Mouse (Mus musculus) spleen, adult 12 weeks (tissue): ENCODE data around the gene Olfr1316.

ENCODE experiments used
- DNase-seq: peaks from one replicate; pipeline ENCODE4 v3.0.0; 2022; ENCODE audit warnings: low spot score

The Olfr1316 gene

DNA sequence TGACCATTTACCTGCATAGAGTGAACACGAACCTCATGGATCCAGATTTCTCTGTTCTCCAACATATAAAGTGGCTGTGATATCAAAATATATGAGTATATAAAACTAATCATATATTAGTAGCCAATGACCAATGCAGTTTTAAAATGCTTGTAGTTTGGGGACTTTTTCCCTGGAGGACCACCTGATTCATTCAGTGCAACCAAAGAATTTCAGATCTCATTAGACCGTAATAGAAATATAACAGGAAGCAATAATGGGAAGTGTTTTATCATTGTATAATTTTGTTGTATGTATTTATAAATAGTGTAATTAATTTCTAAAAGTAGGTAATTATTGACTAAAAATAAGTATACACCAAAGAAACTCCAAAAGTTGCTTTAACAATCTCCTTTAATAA lies at the start of gene Olfr1316:
TSS of gene Olfr1316 (minus strand) at position 101 of the 400 bp plus-strand sequence.
- no peak for DNase-seq

GRCm38 (mm10) chr2:112153898-112154297 lies 19.1 kb upstream of the Olfr1316 start, which contains the start of gene Olfr1318:
Gene Olfr1318, plus strand, starts transcription at chr2:112154198.
- no peak for DNase-seq

DNA sequence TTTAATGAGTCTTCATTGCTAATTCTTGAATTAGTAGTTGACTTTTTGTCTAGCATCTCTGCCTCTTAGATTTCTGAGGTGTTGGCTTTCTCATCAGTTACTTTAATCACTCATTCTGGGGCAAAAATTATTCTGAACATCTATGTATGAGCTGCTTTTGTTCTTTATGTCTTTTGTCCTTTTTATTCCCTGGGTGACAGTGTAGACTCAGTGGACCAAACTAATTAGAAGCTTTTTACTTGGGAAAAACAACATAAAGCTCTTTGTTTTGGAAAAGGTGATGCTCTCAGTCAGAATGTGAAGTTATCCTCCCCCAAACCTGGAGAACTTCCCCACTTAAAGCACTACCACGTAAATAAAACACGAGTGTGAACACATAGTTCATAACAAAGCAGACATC lies 5.3 kb upstream of the Olfr1316 start, which contains the start of gene Olfr1317:
TSS of gene Olfr1317 (plus strand) at position 301 of the 400 bp plus-strand sequence.
- no peak for DNase-seq

DNA sequence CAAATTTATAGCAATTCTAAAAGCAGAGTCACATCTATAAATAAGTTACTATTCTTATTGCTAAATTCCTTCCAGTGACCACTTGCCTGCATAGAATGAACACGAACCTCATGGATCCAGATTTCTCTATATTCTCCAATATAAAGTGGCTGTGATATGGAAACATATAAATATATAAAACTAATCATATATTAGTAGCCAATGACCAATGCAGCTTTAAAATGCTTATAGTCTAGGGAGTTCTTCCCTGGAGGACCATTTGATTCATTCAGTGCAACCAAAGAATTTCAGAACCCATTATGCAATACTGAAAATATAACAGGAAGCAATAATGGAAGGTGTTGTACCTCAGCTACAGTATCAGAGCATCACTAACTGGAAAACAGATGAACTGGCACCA lies 19.4 kb downstream of the Olfr1316 start, which contains the start of gene Olfr1315-ps1:
TSS of gene Olfr1315-ps1 (minus strand) at position 101 of the 400 bp plus-strand sequence.
- DNase-seq: no peak

DNA sequence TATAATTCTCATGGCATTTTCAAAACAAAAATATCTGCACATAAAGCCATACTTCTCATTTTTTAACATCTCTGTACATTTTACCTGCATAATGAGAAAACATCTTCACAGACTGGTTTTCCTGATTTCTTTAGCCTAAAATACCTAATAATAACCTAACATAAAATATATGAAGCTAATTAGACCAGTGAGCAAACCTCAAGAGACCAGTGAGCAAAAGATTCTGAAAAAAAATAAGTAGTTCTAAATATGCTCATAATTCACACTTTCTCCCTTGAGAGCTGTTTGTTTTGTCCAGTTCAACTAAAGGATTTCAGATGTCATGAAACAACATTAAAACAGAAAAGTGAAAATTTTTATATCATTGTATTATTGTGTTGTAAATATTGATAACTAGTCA lies 38.1 kb downstream of the Olfr1316 start, which contains the start of gene Olfr1314:
TSS of gene Olfr1314 (minus strand) at position 101 of the 400 bp plus-strand sequence.
- no peak for DNase-seq

- DNase-seq: no peak
These were observed 57.0 kb downstream of the Olfr1316 start, which contains the start of gene Olfr1313 for GRCm38 (mm10) chr2:112077743-112078142. Gene Olfr1313, minus strand, starts transcription at chr2:112077843.
